In genomic region chr12:109832964-109833363, GRCm38 (mm10) we compare ENCODE assay signal across 9 mouse cellular contexts.
"Had no signal": no experiment of that assay in that cellular context is flagged by ENCODE, and none has a peak within 500 bp of the region (broad histone marks: within the 10 kb centered on the region; RNA-seq: fewer than 3 reads in every experiment).

No protein-coding gene starts in this region.

- ATAC-seq: intestine, embryonic 16.5 days; liver, postnatal 0 days; midbrain, embryonic 13.5 days had no signal

- DNase-seq: kidney, adult 18-20 months; kidney, adult 9 months; kidney, postnatal 14 days; layer of hippocampus, postnatal 36 days; liver, postnatal 0 days; right cerebral cortex, postnatal 4 days; thymus, postnatal 36 days had no signal
